Mouse (Mus musculus) stomach, embryonic 15.5 days (tissue): ENCODE measurements around the gene Uggt1. TPM values are rescaled to one million over a fixed set of nuclear protein-coding genes. Genes with fewer than 3 reads are reported as not detected.

Source experiments
- ATAC-seq: fragments of 200-750 bp; cut with Nextera tagmentation; 2 replicates; pipeline ENCODE4 v1.8.0; 2017; ENCODE audit warnings: low read depth, moderate number of reproducible peaks, moderate TSS enrichment; ENCODE audit not compliant: insufficient read depth, low FRiP score
- H3K27ac ChIP-seq: fragments of 300-500 bp; sonication (generic); 2 replicates; pipeline ENCODE4 v1.5.1; 2015; ENCODE audit warnings: mild to moderate bottlenecking, inconsistent platforms
- H3K27me3 ChIP-seq: fragments of 300-500 bp; sonication (generic); replicated peaks from 2 replicates; pipeline ENCODE4 v1.6.1; 2015; ENCODE audit warnings: inconsistent platforms
- H3K36me3 ChIP-seq: fragments of 300-500 bp; sonication (generic); 2 replicates; pipeline ENCODE4 v1.6.1; 2015; ENCODE audit warnings: inconsistent platforms
- H3K4me1 ChIP-seq: fragments of 300-500 bp; sonication (generic); 2 replicates; pipeline ENCODE4 v1.6.1; 2015; ENCODE audit warnings: inconsistent platforms
- H3K4me2 ChIP-seq: fragments of 300-500 bp; sonication (generic); 2 replicates; pipeline ENCODE4 v1.6.1; 2015; ENCODE audit warnings: mild to moderate bottlenecking, inconsistent platforms
- H3K4me3 ChIP-seq: fragments of 300-500 bp; sonication (generic); replicated peaks from 2 replicates; pipeline ENCODE4 v1.5.1; 2015; ENCODE audit warnings: inconsistent platforms
- H3K9ac ChIP-seq: fragments of 300-500 bp; sonication (generic); 2 replicates; pipeline ENCODE4 v1.6.1; 2015; ENCODE audit warnings: inconsistent platforms
- H3K9me3 ChIP-seq: fragments of 300-500 bp; sonication (generic); 2 replicates; pipeline ENCODE4 v1.6.1; 2016; ENCODE audit warnings: inconsistent platforms
- WGBS: fragments of 180-500 bp; shearing (Covaris S2); methylation state at CpG from one replicate; pipeline ENCODE4 v1.1.7; 2015; 5-methylcytosine and 5-hydroxymethylcytosine counted together
- polyA plus RNA-seq: library from polyadenylated mRNA; unstranded; fragments of >200 nt; fragmentation: Nextera tagmentation; extraction: Ambion mirVana; gene quantifications from 2 replicates; pipeline ENCODE4 v1.2.1, GENCODE M21; 2015

Gene Uggt1
- polyA plus RNA-seq, 1 experiment from 2014 or later = 52.8 TPM

GRCm38 (mm10) chr1:36161208-36161607 lies 83.3 kb downstream of the Uggt1 start:
- 86% methylated on average over 9 of the region's 9 CpGs for WGBS
- peaks cover 44% of the 10 kb centered on the region for H3K36me3 ChIP-seq
- H3K4me3 ChIP-seq = no peak overlapping the region
- no peak overlapping the region for H3K9ac ChIP-seq
- no peak overlapping the region for H3K4me2 ChIP-seq
- ATAC-seq = no peak; the same call in 1 of the 2 replicates
- H3K9me3 ChIP-seq = no peaks in the 10 kb centered on the region
- no peaks in the 10 kb centered on the region for H3K27me3 ChIP-seq
- H3K27ac ChIP-seq = no peak overlapping the region
- no peaks in the 10 kb centered on the region for H3K4me1 ChIP-seq

GRCm38 (mm10) chr1:36160246-36160645 lies 84.3 kb downstream of the Uggt1 start:
- Histone ChIP-seq H3K27me3 (no peaks in the 10 kb centered on the region), H3K4me3 (no peak overlapping the region), H3K9me3 (no peaks in the 10 kb centered on the region), H3K36me3 (peaks cover 42% of the 10 kb centered on the region), H3K4me2 (no peak overlapping the region), H3K27ac (no peak overlapping the region), H3K4me1 (no peaks in the 10 kb centered on the region), H3K9ac (no peak overlapping the region)
- peak; percentile 39; the same call in 1 of the 2 replicates for ATAC-seq
- WGBS = 80% methylated on average over 8 of the region's 8 CpGs

GRCm38 (mm10) chr1:36149411-36149810 lies 95.1 kb downstream of the Uggt1 start:
- Histone ChIP-seq H3K9ac (no peak overlapping the region), H3K4me3 (no peak overlapping the region), H3K27me3 (no peaks in the 10 kb centered on the region), H3K4me1 (no peaks in the 10 kb centered on the region), H3K4me2 (no peak overlapping the region), H3K36me3 (peaks cover 30% of the 10 kb centered on the region), H3K9me3 (no peaks in the 10 kb centered on the region), H3K27ac (no peak overlapping the region)
- ATAC-seq = no peak
- WGBS = 67% methylated on average over 1 of the region's 1 CpGs

GRCm38 (mm10) chr1:36148809-36149208 lies 95.7 kb downstream of the Uggt1 start:
- H3K27me3 ChIP-seq = no peaks in the 10 kb centered on the region
- H3K4me1 ChIP-seq = no peaks in the 10 kb centered on the region
- H3K36me3 ChIP-seq = peaks cover 35% of the 10 kb centered on the region
- H3K27ac ChIP-seq = no peak overlapping the region
- H3K4me2 ChIP-seq = no peak overlapping the region
- no peaks in the 10 kb centered on the region for H3K9me3 ChIP-seq
- no peak for ATAC-seq
- 62% methylated on average over 2 of the region's 2 CpGs for WGBS
- no peak overlapping the region for H3K9ac ChIP-seq
- no peak overlapping the region for H3K4me3 ChIP-seq

GRCm38 (mm10) chr1:36145050-36145449 lies 99.5 kb downstream of the Uggt1 start:
- no peaks in the 10 kb centered on the region for H3K27me3 ChIP-seq
- no peak for ATAC-seq
- H3K4me3 ChIP-seq = no peak overlapping the region
- peaks cover 30% of the 10 kb centered on the region for H3K36me3 ChIP-seq
- 19% methylated on average over 1 of the region's 1 CpGs for WGBS
- no peak overlapping the region for H3K4me2 ChIP-seq
- no peak overlapping the region for H3K9ac ChIP-seq
- no peaks in the 10 kb centered on the region for H3K4me1 ChIP-seq
- no peaks in the 10 kb centered on the region for H3K9me3 ChIP-seq
- no peak overlapping the region for H3K27ac ChIP-seq

GRCm38 (mm10) chr1:36140311-36140710 lies 104.2 kb downstream of the Uggt1 start:
- ATAC-seq = no peak
- Histone ChIP-seq H3K36me3 (peaks cover 15% of the 10 kb centered on the region), H3K4me2 (no peak overlapping the region), H3K9ac (no peak overlapping the region), H3K9me3 (no peaks in the 10 kb centered on the region), H3K27ac (no peak overlapping the region), H3K27me3 (no peaks in the 10 kb centered on the region), H3K4me3 (no peak overlapping the region), H3K4me1 (no peaks in the 10 kb centered on the region)
- 93% methylated on average over 15 of the region's 15 CpGs for WGBS

- 2% methylated on average over 3 of the region's 3 CpGs for WGBS
- Histone ChIP-seq H3K27ac (no peak overlapping the region), H3K4me2 (no peak overlapping the region), H3K4me1 (0 out of 2 replicates have a peak, but pooled peaks cover 5% of the 10 kb centered on the region), H3K9ac (no peak overlapping the region), H3K36me3 (no peaks in the 10 kb centered on the region), H3K9me3 (no peaks in the 10 kb centered on the region), H3K4me3 (no peak overlapping the region), H3K27me3 (no peaks in the 10 kb centered on the region)
- ATAC-seq = no peak
Observed at GRCm38 (mm10) chr1:36134584-36134983, 109.9 kb downstream of the Uggt1 start.

GRCm38 (mm10) chr1:36133647-36134046 lies 110.9 kb downstream of the Uggt1 start:
- H3K9ac ChIP-seq = no peak overlapping the region
- no peaks in the 10 kb centered on the region for H3K36me3 ChIP-seq
- ATAC-seq = no peak
- no peak overlapping the region for H3K4me3 ChIP-seq
- no peak overlapping the region for H3K27ac ChIP-seq
- WGBS = 69% methylated on average over 3 of the region's 3 CpGs
- H3K4me1 ChIP-seq = 0 out of 2 replicates have a peak, but pooled peaks cover 5% of the 10 kb centered on the region
- no peak overlapping the region for H3K4me2 ChIP-seq
- no peaks in the 10 kb centered on the region for H3K27me3 ChIP-seq
- H3K9me3 ChIP-seq = no peaks in the 10 kb centered on the region

GRCm38 (mm10) chr1:36133041-36133440 lies 111.5 kb downstream of the Uggt1 start:
- H3K9me3 ChIP-seq = no peaks in the 10 kb centered on the region
- H3K27me3 ChIP-seq = no peaks in the 10 kb centered on the region
- H3K4me2 ChIP-seq = no peak overlapping the region
- H3K4me1 ChIP-seq = 0 out of 2 replicates have a peak, but pooled peaks cover 5% of the 10 kb centered on the region
- 65% methylated on average over 8 of the region's 8 CpGs for WGBS
- no peak for ATAC-seq
- H3K9ac ChIP-seq = no peak overlapping the region
- no peak overlapping the region for H3K27ac ChIP-seq
- no peaks in the 10 kb centered on the region for H3K36me3 ChIP-seq
- no peak overlapping the region for H3K4me3 ChIP-seq

- H3K9ac ChIP-seq = no peak overlapping the region
- 0 out of 2 replicates have a peak, but pooled peaks cover 5% of the 10 kb centered on the region for H3K4me1 ChIP-seq
- no peaks in the 10 kb centered on the region for H3K27me3 ChIP-seq
- no peak overlapping the region for H3K27ac ChIP-seq
- H3K4me2 ChIP-seq = no peak overlapping the region
- WGBS = 67% methylated on average over 4 of the region's 4 CpGs
- H3K4me3 ChIP-seq = no peak overlapping the region
- no peaks in the 10 kb centered on the region for H3K36me3 ChIP-seq
- H3K9me3 ChIP-seq = no peaks in the 10 kb centered on the region
- no peak for ATAC-seq
Observed at GRCm38 (mm10) chr1:36132211-36132610, 112.3 kb downstream of the Uggt1 start.

- 0 out of 2 replicates have a peak, but pooled peaks cover 5% of the 10 kb centered on the region for H3K4me1 ChIP-seq
- ATAC-seq = 0 out of 2 replicates have a peak, but pooled peaks have one; percentile 38
- 62% methylated on average over 8 of the region's 8 CpGs for WGBS
- no peaks in the 10 kb centered on the region for H3K27me3 ChIP-seq
- H3K4me3 ChIP-seq = no peak overlapping the region
- no peak overlapping the region for H3K27ac ChIP-seq
- no peaks in the 10 kb centered on the region for H3K9me3 ChIP-seq
- no peak overlapping the region for H3K4me2 ChIP-seq
- H3K36me3 ChIP-seq = no peaks in the 10 kb centered on the region
- no peak overlapping the region for H3K9ac ChIP-seq
Observed at GRCm38 (mm10) chr1:36131766-36132165, 112.8 kb downstream of the Uggt1 start.

- Histone ChIP-seq H3K4me1 (0 out of 2 replicates have a peak, but pooled peaks cover 5% of the 10 kb centered on the region), H3K36me3 (no peaks in the 10 kb centered on the region), H3K4me3 (no peak overlapping the region), H3K27me3 (no peaks in the 10 kb centered on the region), H3K9ac (no peak overlapping the region), H3K27ac (no peak overlapping the region), H3K9me3 (no peaks in the 10 kb centered on the region), H3K4me2 (no peak overlapping the region)
- no peak for ATAC-seq
- WGBS = 42% methylated on average over 4 of the region's 4 CpGs
Observed at GRCm38 (mm10) chr1:36131154-36131553, 113.4 kb downstream of the Uggt1 start.
